In the genomic region with DNA sequence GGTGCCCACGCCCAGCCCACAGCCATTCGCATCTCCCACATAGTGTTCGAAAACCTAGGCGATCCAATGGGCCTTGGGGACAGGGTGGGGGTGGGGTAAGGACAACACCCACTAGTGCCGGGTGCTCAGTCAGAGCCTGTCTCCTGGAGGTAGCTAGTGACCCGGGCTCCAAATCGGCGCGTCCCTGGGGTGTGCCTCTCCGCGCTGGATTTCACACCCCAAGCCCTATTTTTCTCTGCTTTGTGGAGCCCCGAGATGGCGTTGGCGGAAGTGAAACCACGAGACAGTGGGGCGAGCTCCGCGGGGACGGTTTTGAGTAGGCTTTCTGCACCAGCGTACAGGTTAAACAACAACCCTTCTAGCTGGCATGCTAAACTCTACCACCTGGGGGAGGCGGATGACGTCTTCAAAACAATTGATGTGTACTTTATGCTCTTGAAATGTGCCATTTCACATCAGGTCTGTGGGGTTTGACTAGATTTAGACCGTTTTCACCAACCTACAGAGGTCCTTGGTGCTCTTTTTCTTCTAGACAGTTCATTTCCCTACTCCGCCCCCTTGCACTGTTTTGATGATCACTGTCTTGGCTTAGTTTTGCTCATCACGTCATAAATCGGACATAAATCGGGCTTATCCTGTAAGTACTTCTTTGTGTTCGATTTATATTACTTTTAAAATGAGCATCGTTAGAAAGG, we compare ENCODE assay signal across 8 mouse cellular contexts. TPM values are rescaled to one million over a fixed set of nuclear protein-coding genes. Genes with fewer than 3 reads are reported as not detected.
A peak's percentile ranks its signal among the peaks of the same experiment; 100 is the strongest.
DNase-seq lines count a peak whose midpoint lies in the region; ATAC-seq lines count a peak whose summit lies in the region.

No protein-coding gene starts in this region.

- no peaks in the 10 kb centered on the region for H3K36me3 ChIP-seq in hindbrain, embryonic 13.5 days

- no peaks in the 10 kb centered on the region for H3K9me3 ChIP-seq in hindbrain, embryonic 13.5 days

- peak; percentile 84 for ATAC-seq in frontal cortex, adult (ENCODE audit: low TSS enrichment)
- peak; percentile 87 for ATAC-seq in hindbrain, embryonic 13.5 days (ENCODE audit: low FRiP score)

- H3K4me3 ChIP-seq in hindbrain, embryonic 13.5 days = peak overlapping the region; percentile 59

- no peaks in the 10 kb centered on the region for H3K27me3 ChIP-seq in hindbrain, embryonic 13.5 days

- peak; percentile 63 for DNase-seq in Muller cell, postnatal 12 days (ENCODE audit: inconsistent ontology term)
- DNase-seq in cerebellum, adult 8-10 months = peak; percentile 30
- DNase-seq in layer of hippocampus, postnatal 14 days (ENCODE audit: low spot score in 2 of 2) = peak; percentile 29
- DNase-seq in lung, postnatal 14 days = peak; percentile 19
- DNase-seq in ovary, postnatal 14 days (ENCODE audit: low spot score) = peak; percentile 5
- peak; percentile 78 for DNase-seq in thymus, postnatal 25 days

- peak overlapping the region; percentile 81 for H3K9ac ChIP-seq in hindbrain, embryonic 13.5 days

- WGBS in hindbrain, embryonic 13.5 days = 19% methylated on average over 29 of the region's 29 CpGs

- peak overlapping the region; percentile 83 for H3K27ac ChIP-seq in hindbrain, embryonic 13.5 days

- H3K4me2 ChIP-seq in hindbrain, embryonic 13.5 days = peak overlapping the region; percentile 66

- H3K4me1 ChIP-seq in hindbrain, embryonic 13.5 days (replicated peaks) = peaks cover 11% of the 10 kb centered on the region; the same call in 1 of the 2 replicates

RNA-seq across cellular contexts. Expression of gene Ctps2, which starts 1.1 kb away (rescaled TPM):
- 86.2 and 91.1 TPM in 2 replicates for polyA plus RNA-seq in hindbrain, embryonic 13.5 days (2015; fragmentation: Nextera tagmentation; extraction: Ambion mirVana)
- total RNA-seq in layer of hippocampus, postnatal 14 days (2021) = 10 to 100 TPM; 45.8 to 58.4 TPM

RNA-seq across cellular contexts. Expression of gene Syap1, which starts 13.9 kb away (rescaled TPM):
- 29.7 TPM in 2 replicates for polyA plus RNA-seq in hindbrain, embryonic 13.5 days (2015; fragmentation: Nextera tagmentation; extraction: Ambion mirVana)
- total RNA-seq in layer of hippocampus, postnatal 14 days (2021) = 10 to 100 TPM; 32.4 to 34.2 TPM

Comparison
In these comparisons a context has a peak if more than half of its experiments do, and no peak if none do; other contexts are left out.
1. Peak in every context shown above with its lines: DNase-seq, ATAC-seq, H3K4me3 ChIP-seq and H3K27ac ChIP-seq.
2. DNase-seq: peak in every context shown above with its lines; median percentile 78 in thymus, postnatal 25 days; 63 in Muller cell, postnatal 12 days; 30 in cerebellum, adult 8-10 months; 29 in layer of hippocampus, postnatal 14 days; 19 in lung, postnatal 14 days; 5 in ovary, postnatal 14 days.